Mouse (Mus musculus): ENCODE results near the gene Defb36.

- TF ChIP-seq CTCF (IDR thresholded peaks at IDR 0.05; ENCODE audit: extremely low read depth, insufficient read length, insufficient replicate concordance, low read depth, low read length): no peak
- TF ChIP-seq POLR2A (IDR thresholded peaks at IDR 0.05; ENCODE audit: low read depth, low read length): no peak
These were observed 33.8 kb upstream of the Defb36 start for GRCm38 (mm10) chr2:152570313-152570712.

Data from small intestine, adult 2 months (tissue).